Mouse (Mus musculus): ENCODE measurements around the gene Nipal3. TPM values are rescaled to one million over a fixed set of nuclear protein-coding genes. Genes with fewer than 3 reads are reported as not detected.
A peak's percentile ranks its signal among the peaks of the same experiment; 100 is the strongest.

The Nipal3 gene
- polyA plus RNA-seq, 1 experiment from 2014 or later, result 7.2 TPM

GRCm38 (mm10) chr4:135411633-135412032, 83.2 kb downstream of the Nipal3 start:
- Histone ChIP-seq H3K36me3 (replicated peaks; ENCODE audit: control insufficient read depth, insufficient read depth) (peaks cover 32% of the 10 kb centered on the region), H3K27me3 (ENCODE audit: control insufficient read depth, insufficient read depth, low read length) (no peaks in the 10 kb centered on the region), H3K4me3 (replicated peaks; ENCODE audit: low read length) (no peak overlapping the region), H3K4me1 (replicated peaks; ENCODE audit: control insufficient read depth, insufficient read depth, low read length) (no peaks in the 10 kb centered on the region), H3K9me3 (ENCODE audit: control insufficient read depth, low read length) (no peaks in the 10 kb centered on the region), H3K27ac (no peak overlapping the region), H3K4me2 (replicated peaks) (no peak overlapping the region), H3K9ac (no peak overlapping the region)
- WGBS, result 42% methylated on average over 4 of the region's 4 CpGs
- peak; percentile 71 for DNase-seq (ENCODE audit: low spot score)
- no peak for ATAC-seq (ENCODE audit: low FRiP score)

- no peaks in the 10 kb centered on the region for H3K27me3 ChIP-seq (ENCODE audit: control insufficient read depth, insufficient read depth, low read length)
- H3K9me3 ChIP-seq (ENCODE audit: control insufficient read depth, low read length), result no peaks in the 10 kb centered on the region
- no peak overlapping the region for H3K9ac ChIP-seq
- H3K4me2 ChIP-seq (replicated peaks), result no peak overlapping the region
- H3K4me1 ChIP-seq (replicated peaks; ENCODE audit: control insufficient read depth, insufficient read depth, low read length), result no peaks in the 10 kb centered on the region
- DNase-seq (ENCODE audit: low spot score), result no peak
- H3K36me3 ChIP-seq (replicated peaks; ENCODE audit: control insufficient read depth, insufficient read depth), result no peaks in the 10 kb centered on the region
- 61% methylated on average over 5 of the region's 5 CpGs for WGBS
- no peak for ATAC-seq (ENCODE audit: low FRiP score)
- no peak overlapping the region for H3K27ac ChIP-seq
- H3K4me3 ChIP-seq (replicated peaks; ENCODE audit: low read length), result no peak overlapping the region
Measured at GRCm38 (mm10) chr4:135406180-135406579, 88.7 kb downstream of the Nipal3 start.

- Histone ChIP-seq H3K4me2 (replicated peaks) (no peak overlapping the region), H3K9ac (no peak overlapping the region), H3K36me3 (replicated peaks; ENCODE audit: control insufficient read depth, insufficient read depth) (no peaks in the 10 kb centered on the region), H3K27me3 (ENCODE audit: control insufficient read depth, insufficient read depth, low read length) (no peaks in the 10 kb centered on the region), H3K9me3 (ENCODE audit: control insufficient read depth, low read length) (no peaks in the 10 kb centered on the region), H3K4me1 (replicated peaks; ENCODE audit: control insufficient read depth, insufficient read depth, low read length) (no peaks in the 10 kb centered on the region), H3K27ac (no peak overlapping the region), H3K4me3 (replicated peaks; ENCODE audit: low read length) (no peak overlapping the region)
- 92% methylated on average over 2 of the region's 2 CpGs for WGBS
- no peak for DNase-seq (ENCODE audit: low spot score)
- ATAC-seq (ENCODE audit: low FRiP score), result no peak
Measured at GRCm38 (mm10) chr4:135404916-135405315, 89.9 kb downstream of the Nipal3 start.

- Histone ChIP-seq H3K27me3 (ENCODE audit: control insufficient read depth, insufficient read depth, low read length) (peaks cover 7% of the 10 kb centered on the region), H3K9me3 (ENCODE audit: control insufficient read depth, low read length) (no peaks in the 10 kb centered on the region), H3K4me3 (replicated peaks; ENCODE audit: low read length) (no peak overlapping the region), H3K27ac (no peak overlapping the region), H3K36me3 (replicated peaks; ENCODE audit: control insufficient read depth, insufficient read depth) (no peaks in the 10 kb centered on the region), H3K4me1 (replicated peaks; ENCODE audit: control insufficient read depth, insufficient read depth, low read length) (no peaks in the 10 kb centered on the region), H3K9ac (no peak overlapping the region), H3K4me2 (replicated peaks) (no peak overlapping the region)
- DNase-seq (ENCODE audit: low spot score) (no peak), ATAC-seq (ENCODE audit: low FRiP score) (no peak)
- WGBS, result 71% methylated on average over 10 of the region's 10 CpGs
Measured at GRCm38 (mm10) chr4:135404048-135404447, 90.8 kb downstream of the Nipal3 start.

GRCm38 (mm10) chr4:135401881-135402280, 93.0 kb downstream of the Nipal3 start:
- H3K36me3 ChIP-seq (replicated peaks; ENCODE audit: control insufficient read depth, insufficient read depth), result no peaks in the 10 kb centered on the region
- peak; percentile 25 for DNase-seq (ENCODE audit: low spot score)
- no peak overlapping the region for H3K4me3 ChIP-seq (replicated peaks; ENCODE audit: low read length)
- H3K4me1 ChIP-seq (replicated peaks; ENCODE audit: control insufficient read depth, insufficient read depth, low read length), result peaks cover 9% of the 10 kb centered on the region; the same call in 1 of the 2 replicates
- no peak overlapping the region for H3K4me2 ChIP-seq (replicated peaks)
- H3K9me3 ChIP-seq (ENCODE audit: control insufficient read depth, low read length), result no peaks in the 10 kb centered on the region
- no peak for ATAC-seq (ENCODE audit: low FRiP score)
- WGBS, result 36% methylated on average over 7 of the region's 7 CpGs
- no peak overlapping the region for H3K9ac ChIP-seq
- peaks cover 29% of the 10 kb centered on the region for H3K27me3 ChIP-seq (ENCODE audit: control insufficient read depth, insufficient read depth, low read length)
- H3K27ac ChIP-seq, result no peak overlapping the region

GRCm38 (mm10) chr4:135397991-135398390, 96.8 kb downstream of the Nipal3 start, which contains the start of gene Ncmap:
Gene Ncmap (minus strand): TSS chr4:135398227.
- Histone ChIP-seq H3K4me3 (replicated peaks; ENCODE audit: low read length) (peak within 1 kb of the TSS; percentile 27), H3K27me3 (ENCODE audit: control insufficient read depth, insufficient read depth, low read length) (peaks cover 39% of the 10 kb centered on the region), H3K27ac (no peak within 1 kb of the TSS), H3K9ac (peak within 1 kb of the TSS; percentile 42; the same call in 1 of the 2 replicates), H3K4me1 (replicated peaks; ENCODE audit: control insufficient read depth, insufficient read depth, low read length) (peaks cover 9% of the 10 kb centered on the region; the same call in 1 of the 2 replicates), H3K36me3 (replicated peaks; ENCODE audit: control insufficient read depth, insufficient read depth) (no peaks in the 10 kb centered on the region), H3K4me2 (replicated peaks) (peak within 1 kb of the TSS; percentile 53), H3K9me3 (ENCODE audit: control insufficient read depth, low read length) (no peaks in the 10 kb centered on the region)
- ATAC-seq (ENCODE audit: low FRiP score) (no peak), DNase-seq (ENCODE audit: low spot score) (no peak)
- WGBS, result 2% methylated on average over 28 of the region's 29 CpGs

- Histone ChIP-seq H3K9me3 (ENCODE audit: control insufficient read depth, low read length) (no peaks in the 10 kb centered on the region), H3K36me3 (replicated peaks; ENCODE audit: control insufficient read depth, insufficient read depth) (no peaks in the 10 kb centered on the region), H3K27me3 (ENCODE audit: control insufficient read depth, insufficient read depth, low read length) (peaks cover 39% of the 10 kb centered on the region), H3K4me2 (replicated peaks) (peak overlapping the region; percentile 53), H3K4me3 (replicated peaks; ENCODE audit: low read length) (peak overlapping the region; percentile 27), H3K4me1 (replicated peaks; ENCODE audit: control insufficient read depth, insufficient read depth, low read length) (peaks cover 9% of the 10 kb centered on the region; the same call in 1 of the 2 replicates), H3K9ac (peak overlapping the region; percentile 42; the same call in 1 of the 2 replicates), H3K27ac (no peak overlapping the region)
- ATAC-seq (ENCODE audit: low FRiP score) (no peak), DNase-seq (ENCODE audit: low spot score) (no peak)
- 3% methylated on average over 16 of the region's 16 CpGs for WGBS
Measured at GRCm38 (mm10) chr4:135397551-135397950, 97.3 kb downstream of the Nipal3 start.

GRCm38 (mm10) chr4:135396303-135396702, 98.5 kb downstream of the Nipal3 start:
- DNase-seq (ENCODE audit: low spot score), result no peak
- 83% methylated on average over 5 of the region's 5 CpGs for WGBS
- no peak overlapping the region for H3K27ac ChIP-seq
- H3K4me1 ChIP-seq (replicated peaks; ENCODE audit: control insufficient read depth, insufficient read depth, low read length), result peaks cover 9% of the 10 kb centered on the region; the same call in 1 of the 2 replicates
- H3K4me3 ChIP-seq (replicated peaks; ENCODE audit: low read length), result no peak overlapping the region
- no peak overlapping the region for H3K9ac ChIP-seq
- H3K9me3 ChIP-seq (ENCODE audit: control insufficient read depth, low read length), result no peaks in the 10 kb centered on the region
- ATAC-seq (ENCODE audit: low FRiP score), result no peak
- H3K4me2 ChIP-seq (replicated peaks), result no peak overlapping the region
- H3K27me3 ChIP-seq (ENCODE audit: control insufficient read depth, insufficient read depth, low read length), result peaks cover 39% of the 10 kb centered on the region
- H3K36me3 ChIP-seq (replicated peaks; ENCODE audit: control insufficient read depth, insufficient read depth), result no peaks in the 10 kb centered on the region

All from hindbrain, embryonic 14.5 days (tissue).